Mouse (Mus musculus) heart, embryonic 14.5 days (tissue): ENCODE results near the gene Arhgef26. TPM values are rescaled to one million over a fixed set of nuclear protein-coding genes. Genes with fewer than 3 reads are reported as not detected.

ENCODE experiments used
- ATAC-seq: fragments of 200-750 bp; cut with Nextera tagmentation; 2 replicates; pipeline ENCODE4 v1.8.0; 2017; ENCODE audit warnings: low read depth, moderate TSS enrichment; ENCODE audit not compliant: insufficient number of reproducible peaks, insufficient read depth, low FRiP score
- H3K27ac ChIP-seq, 2 experiments: fragments of 200-500 bp in 1 of 2; fragments of 300-500 bp in 1 of 2; sonication (generic) in 1 of 2; replicated peaks in 1 of 2; 2 replicates each; pipeline ENCODE4 v1.5.1; 2012 to 2014; ENCODE audit warnings: low read depth in 2 of 2, low read length in 2 of 2, control low read depth in 1 of 2, mild to moderate bottlenecking in 1 of 2, mixed read lengths in 1 of 2; ENCODE audit not compliant: control insufficient read depth in 1 of 2, insufficient read depth in 1 of 2
- H3K27me3 ChIP-seq: fragments of 300-500 bp; sonication (generic); 2 replicates; pipeline ENCODE4 v1.6.1; 2014; ENCODE audit warnings: mild to moderate bottlenecking, low read length, control low read depth; ENCODE audit not compliant: control insufficient read depth, insufficient read depth
- H3K36me3 ChIP-seq: fragments of 300-500 bp; sonication (generic); 2 replicates; pipeline ENCODE4 v1.6.1; 2014; ENCODE audit warnings: mild to moderate bottlenecking, control low read depth, low read length, mixed read lengths; ENCODE audit not compliant: control insufficient read depth, insufficient read depth
- H3K4me1 ChIP-seq, 2 experiments: fragments of 200-500 bp in 1 of 2; fragments of 300-500 bp in 1 of 2; sonication (generic) in 1 of 2; 2 replicates each; pipeline ENCODE4 v1.6.1; 2012 to 2014; ENCODE audit warnings: low read length in 2 of 2, control low read depth in 1 of 2, mixed read lengths in 1 of 2; ENCODE audit not compliant: control insufficient read depth in 2 of 2, insufficient read depth in 2 of 2
- H3K4me2 ChIP-seq: fragments of 300-500 bp; sonication (generic); 2 replicates; pipeline ENCODE4 v1.6.1; 2014; ENCODE audit warnings: mild to moderate bottlenecking, low read length
- H3K4me3 ChIP-seq, 2 experiments: fragments of 200-500 bp in 1 of 2; fragments of 300-500 bp in 1 of 2; sonication (generic) in 1 of 2; 2 replicates each; pipeline ENCODE4 v1.5.1; 2012 to 2014; ENCODE audit warnings: low read length in 2 of 2, mild to moderate bottlenecking in 2 of 2, control low read depth in 1 of 2, low read depth in 1 of 2, moderate library complexity in 1 of 2; ENCODE audit not compliant: control insufficient read depth in 1 of 2, insufficient read depth in 1 of 2
- H3K9ac ChIP-seq: fragments of 300-500 bp; sonication (generic); 2 replicates; pipeline ENCODE4 v1.6.1; 2014; ENCODE audit warnings: mild to moderate bottlenecking, low read length
- H3K9me3 ChIP-seq: fragments of 300-500 bp; sonication (generic); 2 replicates; pipeline ENCODE4 v1.6.1; 2016; ENCODE audit warnings: low read length, control low read depth; ENCODE audit not compliant: control insufficient read depth
- WGBS: fragments of 180-500 bp; shearing (Covaris S2); extraction: QIAGEN DNeasy Blood & Tissue Kit; methylation state at CpG from one replicate; pipeline ENCODE4 v1.1.7; 2014; 5-methylcytosine and 5-hydroxymethylcytosine counted together
- polyA plus RNA-seq: library from polyadenylated mRNA; unstranded; fragments of >200 nt; fragmentation: Nextera tagmentation; extraction: Ambion mirVana; gene quantifications from 2 replicates; pipeline ENCODE4 v1.2.1, GENCODE M21; 2014

The Arhgef26 gene
- polyA plus RNA-seq, 1 experiment from 2014 or later, result 4.1 TPM

- Histone ChIP-seq H3K4me2 (peak overlapping the region; percentile 95), H3K4me3 (peak overlapping the region; percentile 80 to 82), H3K9me3 (no peaks in the 10 kb centered on the region), H3K9ac (peak overlapping the region; percentile 80), H3K36me3 (no peaks in the 10 kb centered on the region), H3K27me3 (peaks cover 6% of the 10 kb centered on the region), H3K4me1 (peaks cover 0 to 8% of the 10 kb centered on the region in 2 experiments; a peak in 1 of 4 replicates), H3K27ac (peak overlapping the region; percentile 3 to 62)
- under 1% methylated on average over 53 of the region's 53 CpGs for WGBS
- ATAC-seq, result peak; percentile 65
These were observed 1.4 kb downstream of the Arhgef26 start for GRCm38 (mm10) chr3:62339516-62340051.

- Histone ChIP-seq H3K9me3 (no peaks in the 10 kb centered on the region), H3K4me1 (peaks cover 0 to 8% of the 10 kb centered on the region in 2 experiments; a peak in 1 of 4 replicates), H3K27me3 (peaks cover 6% of the 10 kb centered on the region), H3K9ac (peak overlapping the region; percentile 80), H3K27ac (no peak overlapping the region), H3K4me3 (peak overlapping the region; percentile 80 to 82), H3K36me3 (no peaks in the 10 kb centered on the region), H3K4me2 (peak overlapping the region; percentile 95)
- no peak for ATAC-seq
- WGBS, result 27% methylated on average over 16 of the region's 16 CpGs
These were observed 2.1 kb downstream of the Arhgef26 start for GRCm38 (mm10) chr3:62340154-62340760.

- Histone ChIP-seq H3K27ac (no peak overlapping the region), H3K36me3 (no peaks in the 10 kb centered on the region), H3K4me2 (peak overlapping the region; percentile 95), H3K9me3 (no peaks in the 10 kb centered on the region), H3K4me3 (peak overlapping the region in 1 of 2 experiments; percentile 8; a peak in 1 of 4 replicates), H3K27me3 (peaks cover 6% of the 10 kb centered on the region), H3K9ac (no peak overlapping the region), H3K4me1 (peaks cover 0 to 8% of the 10 kb centered on the region in 2 experiments; a peak in 1 of 4 replicates)
- no peak for ATAC-seq
- 40% methylated on average over 2 of the region's 2 CpGs for WGBS
These were observed 2.7 kb downstream of the Arhgef26 start for GRCm38 (mm10) chr3:62340861-62341260.

DNA sequence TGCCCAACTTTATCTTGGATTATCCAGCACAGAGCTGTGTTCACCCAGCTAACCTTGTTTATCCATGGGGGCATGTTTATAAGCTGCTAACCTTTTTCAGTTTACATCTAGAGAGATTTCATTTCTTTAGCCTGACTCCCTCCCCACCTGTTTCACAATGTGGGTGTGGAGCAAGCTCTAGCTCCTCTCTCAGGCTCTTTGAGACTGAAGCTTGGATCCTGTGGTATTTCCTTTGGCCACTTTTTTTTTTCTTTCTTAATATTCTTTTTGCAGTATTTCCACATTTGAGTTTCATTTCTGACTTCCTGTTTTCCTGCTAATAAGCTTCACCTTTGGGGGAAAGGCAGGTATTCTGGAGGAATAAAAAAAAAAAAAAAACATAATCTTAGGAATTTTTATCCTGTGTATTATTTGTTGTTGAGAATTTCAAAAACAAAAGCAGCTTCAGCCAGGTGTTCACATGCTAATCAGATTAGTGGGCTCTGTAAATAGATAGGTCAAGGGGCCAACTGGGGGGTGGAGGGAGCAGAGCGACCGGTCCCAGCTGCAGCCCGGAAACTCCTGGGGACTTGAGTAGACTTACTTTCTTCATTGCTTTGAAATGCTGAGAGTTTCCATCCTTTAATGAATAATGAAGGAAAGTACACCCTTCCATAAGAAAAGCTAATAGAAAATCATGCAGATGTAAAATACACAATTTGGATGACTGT is 3.5 kb downstream of the Arhgef26 start:
- H3K9ac ChIP-seq, result no peak overlapping the region
- H3K27ac ChIP-seq, result no peak overlapping the region
- no peaks in the 10 kb centered on the region for H3K9me3 ChIP-seq
- no peak for ATAC-seq
- peaks cover 6% of the 10 kb centered on the region for H3K27me3 ChIP-seq
- no peaks in the 10 kb centered on the region for H3K36me3 ChIP-seq
- peak overlapping the region; percentile 95; the same call in 1 of the 2 replicates for H3K4me2 ChIP-seq
- H3K4me3 ChIP-seq, result no peak overlapping the region
- H3K4me1 ChIP-seq, result peaks cover 0 to 8% of the 10 kb centered on the region in 2 experiments; a peak in 1 of 4 replicates
- WGBS, result 58% methylated on average over 3 of the region's 3 CpGs

- Histone ChIP-seq H3K27me3 (no peaks in the 10 kb centered on the region), H3K4me2 (no peak overlapping the region), H3K4me1 (no peaks in the 10 kb centered on the region), H3K36me3 (no peaks in the 10 kb centered on the region), H3K4me3 (no peak overlapping the region), H3K9me3 (no peaks in the 10 kb centered on the region), H3K9ac (no peak overlapping the region), H3K27ac (no peak overlapping the region)
- 81% methylated on average over 6 of the region's 6 CpGs for WGBS
- no peak for ATAC-seq
These were observed 10.5 kb downstream of the Arhgef26 start for GRCm38 (mm10) chr3:62348514-62349217.

DNA sequence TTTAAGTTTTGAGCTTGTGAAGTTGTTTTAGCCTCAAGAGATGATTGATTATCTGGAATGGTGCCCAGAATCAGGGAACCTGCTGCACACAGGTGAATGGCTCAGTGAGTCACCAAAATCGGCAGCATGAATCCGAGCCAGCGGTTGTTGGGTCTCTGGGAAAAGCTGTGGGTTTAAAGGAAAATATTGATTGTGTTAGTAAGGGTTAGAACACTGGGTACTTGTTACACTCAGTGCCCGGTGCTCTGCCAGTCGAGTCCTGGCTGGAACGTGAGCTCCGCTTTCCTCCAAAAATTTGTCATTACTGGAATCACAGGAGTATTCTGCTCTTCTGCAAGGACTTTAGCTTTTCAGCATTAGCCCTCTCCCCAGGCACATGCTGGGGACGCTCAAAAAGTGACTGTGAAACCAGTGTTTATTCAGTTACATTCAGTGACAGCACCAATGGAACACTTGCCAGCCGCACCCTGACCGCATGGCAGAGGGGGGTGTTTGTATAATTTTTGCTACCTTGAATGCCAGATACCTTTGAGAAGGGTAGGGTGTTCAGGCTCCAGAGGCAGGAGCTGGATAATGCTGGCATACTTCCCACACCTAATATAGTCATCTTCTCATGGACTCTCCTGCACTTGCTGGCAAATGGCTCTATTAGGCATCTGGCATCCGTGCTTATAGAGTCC is 11.2 kb downstream of the Arhgef26 start:
- WGBS, result 85% methylated on average over 11 of the region's 11 CpGs
- no peaks in the 10 kb centered on the region for H3K36me3 ChIP-seq
- no peak overlapping the region for H3K27ac ChIP-seq
- ATAC-seq, result no peak
- no peaks in the 10 kb centered on the region for H3K4me1 ChIP-seq
- H3K27me3 ChIP-seq, result no peaks in the 10 kb centered on the region
- no peaks in the 10 kb centered on the region for H3K9me3 ChIP-seq
- no peak overlapping the region for H3K4me3 ChIP-seq
- H3K9ac ChIP-seq, result no peak overlapping the region
- no peak overlapping the region for H3K4me2 ChIP-seq

DNA sequence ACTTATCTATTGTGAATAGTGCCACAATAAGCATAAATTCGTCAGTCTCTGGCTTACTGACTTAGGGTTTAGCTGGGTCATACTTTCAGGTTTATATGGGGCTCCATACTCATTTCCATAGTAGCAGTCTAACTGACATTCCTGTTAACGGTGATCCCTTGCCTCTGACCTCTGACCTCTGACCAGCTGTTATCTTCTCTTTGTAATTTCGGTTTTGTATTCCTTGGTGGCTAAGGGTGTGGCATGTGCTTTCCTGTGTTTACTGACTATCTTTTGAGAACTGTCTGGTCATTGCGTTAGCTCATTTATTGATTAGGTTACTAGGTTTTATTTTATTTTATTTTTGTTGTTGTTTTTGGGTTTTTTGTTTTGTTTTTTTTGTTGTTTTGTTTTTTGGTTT is 13.9 kb downstream of the Arhgef26 start:
- H3K4me2 ChIP-seq, result no peak overlapping the region
- H3K9ac ChIP-seq, result no peak overlapping the region
- H3K27ac ChIP-seq, result no peak overlapping the region
- no peaks in the 10 kb centered on the region for H3K9me3 ChIP-seq
- 73% methylated on average over 4 of the region's 4 CpGs for WGBS
- no peaks in the 10 kb centered on the region for H3K27me3 ChIP-seq
- no peak overlapping the region for H3K4me3 ChIP-seq
- H3K36me3 ChIP-seq, result no peaks in the 10 kb centered on the region
- no peak for ATAC-seq
- H3K4me1 ChIP-seq, result no peaks in the 10 kb centered on the region
